Mouse (Mus musculus) kidney, embryonic 14.5 days (tissue): ENCODE data around the gene Rps15. TPM values are rescaled to one million over a fixed set of nuclear protein-coding genes. Genes with fewer than 3 reads are reported as not detected.
A peak's percentile ranks its signal among the peaks of the same experiment; 100 is the strongest.

Source experiments
- ATAC-seq: fragments of 200-750 bp; cut with Nextera tagmentation; 2 replicates; pipeline ENCODE4 v1.8.0; 2017; ENCODE audit warnings: moderate number of reproducible peaks, mild to moderate bottlenecking, moderate TSS enrichment, moderate library complexity; ENCODE audit not compliant: low FRiP score, low TSS enrichment
- H3K27ac ChIP-seq: fragments of 300-500 bp; sonication (generic); 2 replicates; pipeline ENCODE4 v1.5.1; 2014; ENCODE audit warnings: low read depth, mild to moderate bottlenecking, low read length, moderate library complexity, mixed read lengths
- H3K27me3 ChIP-seq: fragments of 300-500 bp; sonication (generic); 2 replicates; pipeline ENCODE4 v1.6.1; 2014; ENCODE audit warnings: mild to moderate bottlenecking, low read length; ENCODE audit not compliant: control insufficient read depth, insufficient read depth
- H3K36me3 ChIP-seq: fragments of 300-500 bp; sonication (generic); 2 replicates; pipeline ENCODE4 v1.6.1; 2014; ENCODE audit warnings: low read length, mixed read lengths; ENCODE audit not compliant: control insufficient read depth, insufficient read depth
- H3K4me1 ChIP-seq: fragments of 300-500 bp; sonication (generic); 2 replicates; pipeline ENCODE4 v1.6.1; 2014; ENCODE audit warnings: low read length, mixed read lengths; ENCODE audit not compliant: control insufficient read depth, insufficient read depth
- H3K4me2 ChIP-seq: fragments of 300-500 bp; sonication (generic); replicated peaks from 2 replicates; pipeline ENCODE4 v1.6.1; 2014; ENCODE audit warnings: low read depth, mild to moderate bottlenecking, low read length
- H3K4me3 ChIP-seq: fragments of 300-500 bp; sonication (generic); 2 replicates; pipeline ENCODE4 v1.5.1; 2014; ENCODE audit warnings: mild to moderate bottlenecking, low read length
- H3K9ac ChIP-seq: fragments of 300-500 bp; sonication (generic); 2 replicates; pipeline ENCODE4 v1.6.1; 2014; ENCODE audit warnings: low read depth, mild to moderate bottlenecking, low read length, moderate library complexity
- H3K9me3 ChIP-seq: fragments of 300-500 bp; sonication (generic); 2 replicates; pipeline ENCODE4 v1.6.1; 2016; ENCODE audit warnings: low read length; ENCODE audit not compliant: control insufficient read depth
- WGBS: fragments of 180-500 bp; shearing (Covaris S2); extraction: QIAGEN DNeasy Blood & Tissue Kit; methylation state at CpG from one replicate; pipeline ENCODE4 v1.1.7; 2014; 5-methylcytosine and 5-hydroxymethylcytosine counted together
- polyA plus RNA-seq: library from polyadenylated mRNA; unstranded; fragments of >200 nt; fragmentation: Nextera tagmentation; extraction: Ambion mirVana; gene quantifications from 2 replicates; pipeline ENCODE4 v1.2.1, GENCODE M21; 2014

The Rps15 gene
- polyA plus RNA-seq, 1 experiment from 2014 or later = 1,166 TPM

DNA sequence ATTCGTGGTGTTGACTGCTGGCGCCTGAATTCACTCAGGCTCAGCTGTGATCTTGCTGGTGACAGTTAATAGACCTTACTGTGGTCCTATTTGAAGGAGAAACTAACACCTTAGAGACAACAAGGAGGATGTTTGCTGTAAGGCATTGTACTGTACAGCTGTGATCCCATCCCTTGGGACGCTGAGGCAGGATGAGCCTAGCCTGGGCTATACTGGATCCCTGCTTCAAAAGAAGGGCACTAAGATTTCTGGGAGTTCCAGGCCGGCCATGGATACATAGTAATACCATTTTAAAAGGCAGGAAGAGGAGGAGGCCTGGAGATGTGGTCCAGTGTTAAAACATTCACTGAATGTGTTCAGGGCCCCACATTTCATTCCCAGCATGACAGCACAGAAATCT lies 41.7 kb upstream of the Rps15 start:
- ATAC-seq = no peak
- peaks cover 25% of the 10 kb centered on the region for H3K36me3 ChIP-seq
- peaks cover 7% of the 10 kb centered on the region; the same call in 1 of the 2 replicates for H3K4me1 ChIP-seq
- H3K27ac ChIP-seq = no peak overlapping the region
- 87% methylated on average over 4 of the region's 4 CpGs for WGBS
- H3K9ac ChIP-seq = no peak overlapping the region
- H3K27me3 ChIP-seq = no peaks in the 10 kb centered on the region
- peak overlapping the region; percentile 60; the same call in 1 of the 2 replicates for H3K4me3 ChIP-seq
- no peaks in the 10 kb centered on the region for H3K9me3 ChIP-seq
- H3K4me2 ChIP-seq = no peak overlapping the region; the same call in 1 of the 2 replicates

- H3K27ac ChIP-seq = no peak overlapping the region
- no peak for ATAC-seq
- H3K4me3 ChIP-seq = no peak overlapping the region
- no peak overlapping the region for H3K9ac ChIP-seq
- H3K36me3 ChIP-seq = peaks cover 39% of the 10 kb centered on the region
- H3K27me3 ChIP-seq = no peaks in the 10 kb centered on the region
- peaks cover 7% of the 10 kb centered on the region; the same call in 1 of the 2 replicates for H3K4me1 ChIP-seq
- no peaks in the 10 kb centered on the region for H3K9me3 ChIP-seq
- H3K4me2 ChIP-seq = no peak overlapping the region
Observed at GRCm38 (mm10) chr10:80252011-80252410, 40.2 kb upstream of the Rps15 start.

- 96% methylated on average over 11 of the region's 11 CpGs for WGBS
- ATAC-seq = no peak
- peaks cover 7% of the 10 kb centered on the region; the same call in 1 of the 2 replicates for H3K4me1 ChIP-seq
- H3K27ac ChIP-seq = no peak overlapping the region
- no peaks in the 10 kb centered on the region for H3K27me3 ChIP-seq
- H3K9ac ChIP-seq = no peak overlapping the region
- peaks cover 45% of the 10 kb centered on the region for H3K36me3 ChIP-seq
- no peaks in the 10 kb centered on the region for H3K9me3 ChIP-seq
- no peak overlapping the region for H3K4me3 ChIP-seq
- no peak overlapping the region for H3K4me2 ChIP-seq
Observed at GRCm38 (mm10) chr10:80252493-80253274, 39.6 kb upstream of the Rps15 start.

DNA sequence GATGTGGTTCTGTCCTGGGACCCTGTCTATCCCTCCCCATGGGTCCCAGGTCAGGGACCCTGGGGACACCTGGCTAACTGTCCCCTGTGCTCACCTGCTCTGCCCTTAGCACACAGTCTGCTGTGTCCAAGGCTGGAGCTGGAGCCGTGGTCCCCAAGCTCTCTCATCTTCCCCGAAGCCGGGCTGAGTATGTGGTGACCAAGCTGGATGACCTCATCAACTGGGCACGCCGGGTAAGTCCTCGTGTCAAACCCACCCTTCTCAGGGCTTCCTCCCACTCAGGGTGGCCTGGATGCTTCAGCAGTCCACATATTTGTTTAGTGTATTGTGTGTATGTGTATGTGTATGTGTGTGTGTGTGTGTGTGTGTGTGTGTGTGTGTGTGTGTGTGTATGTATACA lies 38.7 kb upstream of the Rps15 start:
- no peak overlapping the region for H3K27ac ChIP-seq
- peaks cover 7% of the 10 kb centered on the region; the same call in 1 of the 2 replicates for H3K4me1 ChIP-seq
- peaks cover 54% of the 10 kb centered on the region for H3K36me3 ChIP-seq
- H3K27me3 ChIP-seq = no peaks in the 10 kb centered on the region
- H3K9me3 ChIP-seq = no peaks in the 10 kb centered on the region
- 90% methylated on average over 6 of the region's 6 CpGs for WGBS
- H3K4me2 ChIP-seq = no peak overlapping the region
- no peak overlapping the region for H3K9ac ChIP-seq
- no peak overlapping the region for H3K4me3 ChIP-seq
- ATAC-seq = no peak

DNA sequence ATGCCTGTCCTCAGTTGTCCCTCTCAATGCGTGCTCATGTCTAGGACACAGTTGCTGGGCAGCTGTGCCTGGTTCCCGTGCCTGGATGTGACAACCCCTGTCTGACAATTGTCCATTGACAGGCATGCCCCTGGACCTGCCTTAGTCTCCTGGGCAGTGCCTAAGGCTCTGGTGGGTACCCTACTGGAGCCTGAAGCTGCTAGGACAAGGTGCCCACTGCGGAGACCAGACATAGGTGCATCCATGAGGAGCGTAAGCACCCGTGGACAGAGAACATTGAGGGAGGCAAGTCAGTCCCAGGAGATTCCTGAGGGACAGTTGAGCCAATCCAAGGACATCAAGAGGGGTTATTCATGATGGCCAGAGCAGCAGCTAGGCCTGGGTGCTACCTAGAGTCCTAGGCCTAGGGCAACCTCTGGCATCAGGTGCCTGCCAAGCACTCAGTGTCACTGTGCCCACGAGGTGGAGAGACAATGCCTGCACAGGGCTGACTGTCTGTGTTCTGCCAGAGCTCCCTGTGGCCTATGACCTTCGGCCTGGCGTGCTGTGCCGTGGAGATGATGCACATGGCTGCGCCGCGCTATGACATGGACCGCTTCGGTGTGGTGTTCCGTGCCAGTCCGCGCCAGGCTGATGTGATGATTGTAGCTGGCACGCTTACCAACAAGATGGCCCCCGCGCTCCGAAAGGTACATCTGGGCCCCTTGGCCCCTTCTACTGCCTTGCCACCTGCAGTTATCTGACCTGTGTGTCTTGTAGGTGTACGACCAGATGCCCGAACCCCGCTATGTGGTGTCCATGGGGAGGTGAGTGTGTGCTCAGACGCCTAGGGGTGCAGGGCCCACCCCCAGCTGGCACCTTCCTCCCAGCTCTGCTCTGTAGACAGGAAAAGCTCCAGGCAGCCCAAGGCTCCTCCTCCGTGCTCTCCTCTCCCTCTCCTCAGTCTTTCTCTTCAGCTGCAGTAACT lies 37.6 kb upstream of the Rps15 start:
- no peak for ATAC-seq
- H3K4me2 ChIP-seq = no peak overlapping the region
- H3K27ac ChIP-seq = no peak overlapping the region
- H3K9ac ChIP-seq = no peak overlapping the region
- no peaks in the 10 kb centered on the region for H3K27me3 ChIP-seq
- no peaks in the 10 kb centered on the region for H3K9me3 ChIP-seq
- H3K36me3 ChIP-seq = peaks cover 60% of the 10 kb centered on the region
- 94% methylated on average over 26 of the region's 26 CpGs for WGBS
- H3K4me1 ChIP-seq = peaks cover 13% of the 10 kb centered on the region
- H3K4me3 ChIP-seq = no peak overlapping the region

DNA sequence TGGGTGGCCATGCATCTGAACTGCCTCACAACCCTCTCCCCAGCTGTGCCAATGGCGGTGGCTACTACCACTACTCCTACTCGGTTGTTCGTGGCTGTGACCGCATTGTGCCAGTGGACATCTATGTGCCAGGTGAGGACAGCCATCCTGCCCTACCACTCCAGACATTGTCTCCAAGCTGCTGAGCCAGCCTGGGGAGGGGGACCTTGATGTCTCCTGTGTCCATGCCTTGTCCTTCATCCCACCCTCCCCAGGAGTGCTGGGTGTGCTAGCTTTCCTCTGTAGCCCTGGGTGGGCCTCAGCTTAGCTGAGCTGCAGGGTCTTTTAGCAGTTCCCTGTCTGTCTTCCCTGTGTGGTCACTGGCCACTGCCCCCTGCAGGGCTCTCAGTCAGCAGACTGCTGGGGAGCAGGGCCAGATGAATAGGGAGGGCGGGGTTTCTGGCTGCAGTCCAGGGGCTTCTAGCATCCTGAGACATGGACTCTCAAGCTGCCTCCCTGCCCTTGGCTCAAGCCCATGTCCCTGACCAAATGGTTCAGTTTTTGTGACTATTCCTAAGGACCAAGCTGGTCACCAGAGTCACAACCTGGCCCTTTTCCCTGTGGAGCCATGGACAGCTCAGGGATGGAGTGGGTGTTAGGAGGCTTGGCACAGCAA lies 36.2 kb upstream of the Rps15 start:
- 95% methylated on average over 5 of the region's 5 CpGs for WGBS
- Histone ChIP-seq H3K9me3 (no peaks in the 10 kb centered on the region), H3K4me3 (no peak overlapping the region), H3K27me3 (no peaks in the 10 kb centered on the region), H3K27ac (no peak overlapping the region), H3K4me1 (peaks cover 16% of the 10 kb centered on the region), H3K36me3 (peaks cover 60% of the 10 kb centered on the region), H3K9ac (no peak overlapping the region), H3K4me2 (no peak overlapping the region)
- no peak for ATAC-seq

DNA sequence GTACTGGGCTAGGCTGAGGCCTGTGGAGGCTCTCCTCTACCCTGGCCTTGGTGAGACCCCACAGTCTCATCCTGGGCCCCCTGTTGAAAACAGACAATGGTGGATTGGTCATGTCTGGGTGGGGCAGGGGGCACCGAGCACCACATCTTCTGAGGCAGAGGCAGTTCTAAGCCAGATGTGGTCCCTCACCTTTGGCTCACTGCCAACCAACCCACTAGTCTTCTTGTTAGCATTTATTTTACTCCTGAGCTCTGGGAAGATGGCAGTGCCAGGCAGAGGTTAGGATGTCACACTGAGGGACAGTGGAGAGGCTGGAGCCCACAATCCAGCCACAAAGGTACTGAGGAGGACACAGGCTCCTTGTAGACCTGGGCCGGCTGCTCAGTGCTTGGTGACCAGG lies 34.3 kb upstream of the Rps15 start:
- Histone ChIP-seq H3K4me1 (peaks cover 21% of the 10 kb centered on the region), H3K36me3 (peaks cover 56% of the 10 kb centered on the region), H3K4me2 (no peak overlapping the region), H3K9me3 (no peaks in the 10 kb centered on the region), H3K27me3 (no peaks in the 10 kb centered on the region), H3K9ac (no peak overlapping the region), H3K4me3 (no peak overlapping the region), H3K27ac (no peak overlapping the region)
- no peak for ATAC-seq
- WGBS = 85% methylated on average over 2 of the region's 2 CpGs

DNA sequence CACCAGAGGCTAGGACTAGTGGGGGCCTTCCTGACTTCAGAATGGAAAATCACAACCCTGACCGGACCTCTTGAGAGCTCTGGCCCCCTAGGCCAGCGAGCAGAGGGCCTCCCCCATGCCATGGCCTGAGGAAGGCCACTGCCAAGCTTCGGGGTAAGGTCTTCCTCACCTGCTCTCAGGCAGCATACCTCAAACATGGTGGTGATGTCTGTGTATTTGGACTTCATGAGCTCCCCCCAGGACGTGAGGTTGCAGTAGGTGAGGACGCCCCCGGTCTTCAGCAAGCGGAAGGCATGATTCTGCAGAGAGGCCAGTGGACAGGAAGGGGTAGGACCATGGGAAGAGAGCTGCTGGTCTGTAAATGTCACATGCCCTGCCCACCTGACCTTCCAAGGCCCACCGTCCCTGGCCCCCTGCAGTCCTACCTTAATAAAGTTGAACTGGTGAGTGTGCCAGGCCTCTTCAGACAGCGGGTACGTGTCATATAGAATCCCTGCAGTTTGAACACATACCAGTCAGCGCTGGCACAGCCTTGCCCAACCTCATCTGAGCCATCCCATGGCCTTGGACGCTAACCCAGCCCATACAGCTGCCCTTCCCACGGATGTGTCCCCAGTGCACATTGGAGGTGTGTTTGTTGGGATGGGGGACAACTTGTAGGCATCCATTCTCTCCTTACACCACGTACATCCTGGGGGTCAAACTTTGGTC lies 33.3 kb upstream of the Rps15 start:
- Histone ChIP-seq H3K4me1 (peaks cover 21% of the 10 kb centered on the region), H3K4me3 (no peak overlapping the region; the same call in 1 of the 2 replicates), H3K36me3 (peaks cover 51% of the 10 kb centered on the region), H3K27ac (no peak overlapping the region), H3K27me3 (no peaks in the 10 kb centered on the region), H3K9ac (no peak overlapping the region), H3K9me3 (no peaks in the 10 kb centered on the region), H3K4me2 (no peak overlapping the region)
- ATAC-seq = no peak
- 91% methylated on average over 14 of the region's 14 CpGs for WGBS
